8 mouse cellular contexts compared by ENCODE assay signal in genomic region chr7:136406258-136407100, GRCm38 (mm10).
DNase-seq lines count a peak whose midpoint lies in the region; ATAC-seq and TF ChIP-seq lines count a peak whose summit lies in the region.

No protein-coding gene starts in this region.

- no peaks in the 10 kb centered on the region for H3K9me3 ChIP-seq in hindbrain, embryonic 10.5 days
- no peaks in the 10 kb centered on the region for H3K9me3 ChIP-seq in hindbrain, embryonic 16.5 days (ENCODE audit: control insufficient read depth, low read length)
- no peaks in the 10 kb centered on the region for H3K9me3 ChIP-seq in hindbrain, postnatal 0 days (ENCODE audit: low read length)
- H3K9me3 ChIP-seq in lung, embryonic 16.5 days (ENCODE audit: control insufficient read depth, low read length), result no peaks in the 10 kb centered on the region

- no peak overlapping the region for H3K9ac ChIP-seq in hindbrain, embryonic 16.5 days (ENCODE audit: low read depth, low read length)
- no peak overlapping the region for H3K9ac ChIP-seq in hindbrain, postnatal 0 days (replicated peaks; ENCODE audit: low read length)
- H3K9ac ChIP-seq in lung, embryonic 16.5 days (ENCODE audit: low read length), result no peak overlapping the region

- WGBS in hindbrain, embryonic 10.5 days, result 74% methylated on average over 20 of the region's 20 CpGs
- 68% methylated on average over 20 of the region's 20 CpGs for WGBS in hindbrain, embryonic 16.5 days
- 63% methylated on average over 20 of the region's 20 CpGs for WGBS in hindbrain, postnatal 0 days
- WGBS in lung, embryonic 16.5 days, result 25% methylated on average over 20 of the region's 20 CpGs

- no peaks in the 10 kb centered on the region; the same call in 1 of the 2 replicates for H3K4me1 ChIP-seq in hindbrain, embryonic 10.5 days (replicated peaks)
- peaks cover 4% of the 10 kb centered on the region for H3K4me1 ChIP-seq in hindbrain, embryonic 16.5 days (ENCODE audit: control insufficient read depth, insufficient read depth, low read depth, low read length)
- no peaks in the 10 kb centered on the region for H3K4me1 ChIP-seq in hindbrain, postnatal 0 days (ENCODE audit: insufficient read depth, low read length)
- peaks cover 8% of the 10 kb centered on the region for H3K4me1 ChIP-seq in lung, embryonic 16.5 days (replicated peaks; ENCODE audit: control insufficient read depth, insufficient read depth, low read length)

- H3K27me3 ChIP-seq in hindbrain, embryonic 10.5 days (ENCODE audit: insufficient read depth, poor library complexity, severe bottlenecking), result no peaks in the 10 kb centered on the region
- H3K27me3 ChIP-seq in hindbrain, embryonic 16.5 days (replicated peaks; ENCODE audit: control insufficient read depth, insufficient read depth, low read length), result no peaks in the 10 kb centered on the region; the same call in 1 of the 2 replicates
- no peaks in the 10 kb centered on the region for H3K27me3 ChIP-seq in hindbrain, postnatal 0 days (ENCODE audit: insufficient read depth, low read length)
- no peaks in the 10 kb centered on the region for H3K27me3 ChIP-seq in lung, embryonic 16.5 days (ENCODE audit: control insufficient read depth, insufficient read depth, low read depth, low read length)

- no peak overlapping the region for H3K4me2 ChIP-seq in hindbrain, embryonic 16.5 days (ENCODE audit: low read length)
- no peak overlapping the region for H3K4me2 ChIP-seq in hindbrain, postnatal 0 days (ENCODE audit: low read depth, low read length)
- H3K4me2 ChIP-seq in lung, embryonic 16.5 days (ENCODE audit: low read depth, low read length), result peak overlapping the region; percentile 50

- no peak overlapping the region for H3K4me3 ChIP-seq in hindbrain, embryonic 10.5 days
- no peak overlapping the region for H3K4me3 ChIP-seq in hindbrain, embryonic 16.5 days (ENCODE audit: low read length)
- no peak overlapping the region for H3K4me3 ChIP-seq in hindbrain, postnatal 0 days (ENCODE audit: low read length)
- H3K4me3 ChIP-seq in lung, embryonic 16.5 days (ENCODE audit: low read length), result peak overlapping the region; percentile 29
- no peak overlapping the region for H3K4me3 ChIP-seq in layer of hippocampus, adult 2 months

- ATAC-seq in hindbrain, embryonic 16.5 days, result no peak
- no peak for ATAC-seq in hindbrain, postnatal 0 days
- peak; percentile 73 for ATAC-seq in lung, embryonic 16.5 days (ENCODE audit: low read depth)

- no peaks in the 10 kb centered on the region for H3K36me3 ChIP-seq in hindbrain, embryonic 10.5 days
- no peaks in the 10 kb centered on the region for H3K36me3 ChIP-seq in hindbrain, embryonic 16.5 days (ENCODE audit: control insufficient read depth, insufficient read depth, low read length)
- H3K36me3 ChIP-seq in hindbrain, postnatal 0 days (ENCODE audit: insufficient read depth, low read length), result no peaks in the 10 kb centered on the region
- H3K36me3 ChIP-seq in lung, embryonic 16.5 days (ENCODE audit: control insufficient read depth, insufficient read depth, low read length), result no peaks in the 10 kb centered on the region

- TF ChIP-seq CTCF in hindbrain, postnatal 0 days (IDR thresholded peaks at IDR 0.05; ENCODE audit: low read depth), result no peak
- TF ChIP-seq CTCF in layer of hippocampus, adult 2 months (conservative IDR thresholded peaks at IDR 0.05), result no peak

- peak; percentile 31 for DNase-seq in hindbrain, embryonic 10.5 days (ENCODE audit: low spot score)
- DNase-seq in gastrocnemius, adult 18-20 months (ENCODE audit: low spot score), result peak; percentile 45
- DNase-seq in hindbrain, postnatal 0 days (ENCODE audit: low spot score), result peak; percentile 25
- no peak for DNase-seq in layer of hippocampus, adult 2 months (ENCODE audit: low spot score in 2 of 2)
- no peak for DNase-seq in frontal cortex, postnatal 14 days (ENCODE audit: low spot score in 2 of 2)
- no peak for DNase-seq in cerebellum, postnatal 36 days

- no peak overlapping the region for H3K27ac ChIP-seq in hindbrain, embryonic 10.5 days
- H3K27ac ChIP-seq in hindbrain, embryonic 16.5 days (ENCODE audit: low read depth, low read length), result no peak overlapping the region
- no peak overlapping the region for H3K27ac ChIP-seq in hindbrain, postnatal 0 days
- H3K27ac ChIP-seq in lung, embryonic 16.5 days (ENCODE audit: low read length), result peak overlapping the region; percentile 48
- H3K27ac ChIP-seq in layer of hippocampus, adult 2 months, result no peak overlapping the region

Comparison
In these comparisons a context has a peak if more than half of its experiments do, and no peak if none do; other contexts are left out.
1. DNase-seq: peak in hindbrain, embryonic 10.5 days (single experiment), gastrocnemius, adult 18-20 months (single experiment) and hindbrain, postnatal 0 days (single experiment); none in layer of hippocampus, adult 2 months (0 of 2), frontal cortex, postnatal 14 days (0 of 2) and cerebellum, postnatal 36 days (0 of 2).